Mouse (Mus musculus): ENCODE results near the gene Il17re.

Il17re gene

GRCm38 (mm10) chr6:113442442-113443090 is 15.7 kb upstream of the Il17re start, which contains the start of gene Jagn1:
Gene Jagn1 (plus strand): TSS chr6:113442569.
- intact Hi-C loops (cut with DNase I), result no loop called here

- intact Hi-C loops (cut with DNase I), result no loop called here
Measured at GRCm38 (mm10) chr6:113443091-113443490, 15.2 kb upstream of the Il17re start.

GRCm38 (mm10) chr6:113444207-113444965 is 13.9 kb upstream of the Il17re start:
- intact Hi-C loops (cut with DNase I), result no loop called here

GRCm38 (mm10) chr6:113447639-113448038 is 10.6 kb upstream of the Il17re start:
- intact Hi-C loops (cut with DNase I), result no loop called here

- intact Hi-C loops (cut with DNase I), result no loop called here
Measured at GRCm38 (mm10) chr6:113451839-113452238, 6.4 kb upstream of the Il17re start.

GRCm38 (mm10) chr6:113455007-113455406 is 3.3 kb upstream of the Il17re start:
- intact Hi-C loops (cut with DNase I), result no loop called here

GRCm38 (mm10) chr6:113458635-113459034 is 351 bp downstream of the Il17re start:
- intact Hi-C loops (cut with DNase I), result no loop called here

DNA sequence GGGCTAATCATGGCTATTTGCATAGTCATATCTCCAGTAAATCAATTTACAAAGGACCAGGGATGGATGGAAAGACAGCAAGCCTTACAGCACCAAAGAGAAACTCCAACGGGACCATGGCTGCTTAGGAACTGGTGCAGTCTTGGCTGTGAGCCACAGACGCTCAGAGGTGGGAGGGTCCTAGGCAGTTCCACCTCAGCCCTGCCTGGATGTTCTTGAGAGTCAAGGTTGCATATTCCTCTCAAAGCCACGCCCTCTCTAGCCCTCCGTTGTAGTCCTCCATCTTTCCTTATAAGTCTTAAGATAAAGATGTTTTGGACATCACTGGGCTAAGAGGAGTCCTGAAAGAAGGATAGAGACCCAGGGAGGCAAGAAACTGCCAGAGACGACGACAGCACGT is 5.8 kb downstream of the Il17re start:
- intact Hi-C loops (cut with DNase I), result no loop called here

DNA sequence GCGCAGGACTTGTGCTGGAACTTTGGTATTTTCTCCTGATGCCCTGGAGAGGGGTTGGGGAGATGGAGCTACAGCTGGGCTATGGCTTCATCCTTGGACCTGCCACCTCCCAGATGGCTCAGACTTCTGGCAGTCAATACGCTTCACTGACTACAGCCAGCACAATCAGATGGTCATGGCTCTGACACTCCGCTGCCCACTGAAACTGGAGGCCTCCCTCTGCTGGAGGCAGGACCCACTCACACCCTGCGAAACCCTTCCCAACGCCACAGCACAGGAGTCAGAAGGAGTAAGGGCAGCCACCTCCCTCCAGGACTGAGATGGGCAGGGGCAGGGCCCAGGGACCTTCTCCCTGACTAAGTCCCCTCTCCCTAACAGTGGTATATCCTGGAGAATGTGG is 7.3 kb downstream of the Il17re start:
- intact Hi-C loops (cut with DNase I), result no loop called here

DNA sequence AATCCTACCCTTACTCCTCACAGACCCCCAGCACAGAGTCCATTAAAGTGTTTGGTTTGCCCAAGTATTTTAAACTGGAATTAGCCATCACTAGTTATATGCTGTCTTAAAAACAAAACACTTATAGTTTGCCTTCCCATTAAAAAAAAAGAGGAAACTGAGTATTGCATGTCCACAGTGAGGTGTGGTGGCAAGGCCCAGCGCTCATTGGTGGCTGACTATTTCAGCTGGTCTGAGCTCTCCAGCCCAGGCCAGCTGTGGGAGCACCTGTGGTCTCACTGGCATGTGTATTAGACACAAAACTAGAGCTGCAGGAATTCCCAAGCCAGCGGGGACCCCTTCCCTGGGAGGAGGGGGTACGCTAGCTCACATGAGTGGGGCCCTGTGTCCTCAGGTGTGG is 10.2 kb downstream of the Il17re start:
- intact Hi-C loops (cut with DNase I), result no loop called here

DNA sequence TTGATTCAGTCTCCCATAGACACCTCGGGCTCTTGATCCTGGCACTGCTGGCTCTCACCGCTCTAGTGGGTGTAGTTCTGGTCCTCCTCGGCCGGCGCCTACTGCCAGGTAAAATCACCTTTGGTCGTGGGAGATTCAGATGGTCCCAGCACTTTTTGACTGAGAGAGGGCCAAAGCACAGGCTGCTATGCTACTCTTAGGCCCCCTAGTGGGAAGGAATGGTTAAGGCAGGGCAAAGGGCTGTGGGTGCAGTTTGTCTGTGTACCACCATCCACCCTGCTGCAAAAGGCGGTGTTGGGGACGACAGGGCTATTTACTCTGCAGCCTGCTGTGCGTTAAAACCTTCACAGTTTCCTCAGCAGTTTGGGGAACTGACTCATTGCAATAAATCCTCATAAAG is 10.7 kb downstream of the Il17re start:
- intact Hi-C loops (cut with DNase I), result no loop called here

DNA sequence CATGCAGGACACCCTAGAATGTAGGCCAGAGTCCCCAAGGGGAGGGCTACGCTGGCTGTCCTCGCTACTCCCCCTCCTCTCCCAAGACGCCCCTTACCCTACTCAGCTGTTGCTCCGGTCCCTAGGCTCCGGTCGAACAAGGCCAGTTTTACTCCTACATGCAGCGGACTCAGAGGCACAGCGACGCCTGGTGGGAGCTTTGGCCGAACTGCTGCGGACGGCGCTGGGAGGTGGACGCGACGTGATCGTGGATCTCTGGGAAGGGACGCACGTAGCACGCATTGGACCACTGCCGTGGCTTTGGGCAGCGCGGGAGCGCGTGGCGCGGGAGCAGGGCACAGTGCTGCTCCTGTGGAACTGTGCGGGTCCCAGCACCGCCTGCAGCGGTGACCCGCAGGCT is 11.1 kb downstream of the Il17re start:
- intact Hi-C loops (cut with DNase I), result no loop called here

- intact Hi-C loops (cut with DNase I), result no loop called here
Measured at GRCm38 (mm10) chr6:113471297-113471936, 13.1 kb downstream of the Il17re start, which contains the start of gene Il17rc. Gene Il17rc (plus strand): TSS chr6:113471427.

DNA sequence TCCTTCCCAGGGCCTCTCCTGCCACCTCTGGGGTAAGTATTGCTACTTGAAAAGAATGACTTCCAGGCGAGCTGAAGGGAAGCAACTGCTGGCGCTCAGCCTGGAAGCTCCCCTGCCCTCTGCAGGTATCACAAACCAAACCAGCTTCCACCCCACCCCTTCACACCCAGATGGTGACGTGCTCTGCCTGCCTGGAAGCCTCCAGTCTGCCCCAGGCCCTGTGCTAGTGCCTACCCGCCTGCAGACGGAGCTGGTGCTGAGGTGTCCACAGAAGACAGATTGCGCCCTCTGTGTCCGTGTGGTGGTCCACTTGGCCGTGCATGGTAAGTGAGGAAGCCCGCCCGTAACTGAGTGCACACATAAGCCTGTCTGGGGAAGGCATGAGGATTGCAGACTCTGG is 13.8 kb downstream of the Il17re start:
- intact Hi-C loops (cut with DNase I), result no loop called here

DNA sequence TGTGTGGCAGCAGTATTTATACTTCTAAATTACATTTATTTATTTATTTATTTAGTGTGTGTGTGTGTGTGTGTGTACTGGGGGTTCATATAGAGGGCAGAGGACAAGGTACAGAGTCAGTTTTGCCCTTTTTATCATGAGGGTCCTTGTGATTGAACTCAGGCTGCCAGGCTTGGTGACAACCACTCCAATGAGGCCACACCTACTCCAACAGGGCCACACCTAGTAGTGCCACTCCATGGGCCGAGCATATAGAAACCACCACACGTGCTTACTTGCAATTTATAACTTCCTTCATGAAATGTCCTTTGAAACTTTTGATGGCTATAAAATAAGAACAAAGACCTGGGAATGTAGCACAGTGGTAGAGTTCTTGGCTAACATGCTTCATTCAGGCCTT is 15.0 kb downstream of the Il17re start:
- intact Hi-C loops (cut with DNase I), result no loop called here

DNA sequence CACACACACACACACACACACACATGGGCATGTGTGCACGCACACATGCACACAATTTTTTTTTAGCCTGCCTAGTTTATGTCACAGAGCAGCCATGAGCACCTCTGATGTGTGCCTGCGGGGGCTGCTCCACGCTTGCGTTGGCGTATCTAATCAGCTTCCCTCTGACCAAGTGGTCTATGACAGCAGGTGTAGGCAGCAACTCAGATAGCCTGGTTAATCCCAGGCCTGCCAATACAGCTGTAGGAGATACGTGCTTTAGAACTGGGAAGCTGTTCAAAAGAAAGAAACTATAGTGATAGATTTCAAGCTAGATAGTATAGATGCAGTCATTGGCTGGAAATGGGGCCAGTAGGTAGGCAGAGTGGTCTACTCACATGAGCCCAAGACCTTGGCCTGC is 15.4 kb downstream of the Il17re start:
- intact Hi-C loops (cut with DNase I), result no loop called here

- intact Hi-C loops (cut with DNase I), result no loop called here
Measured at GRCm38 (mm10) chr6:113477353-113477752, 19.1 kb downstream of the Il17re start.

DNA sequence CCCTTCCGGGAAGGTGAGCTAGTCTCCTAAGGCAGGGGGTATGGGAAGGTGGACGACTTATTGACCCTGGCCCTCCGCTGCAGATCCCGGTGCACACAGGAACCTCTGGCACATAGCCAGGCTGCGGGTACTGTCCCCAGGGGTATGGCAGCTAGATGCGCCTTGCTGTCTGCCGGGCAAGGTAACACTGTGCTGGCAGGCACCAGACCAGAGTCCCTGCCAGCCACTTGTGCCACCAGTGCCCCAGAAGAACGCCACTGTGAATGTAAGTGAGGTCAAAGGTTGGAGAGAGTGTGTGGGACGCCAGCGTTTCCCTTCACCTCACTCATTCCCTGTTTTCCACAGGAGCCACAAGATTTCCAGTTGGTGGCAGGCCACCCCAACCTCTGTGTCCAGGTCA is 20.6 kb downstream of the Il17re start:
- intact Hi-C loops (cut with DNase I), result no loop called here

DNA sequence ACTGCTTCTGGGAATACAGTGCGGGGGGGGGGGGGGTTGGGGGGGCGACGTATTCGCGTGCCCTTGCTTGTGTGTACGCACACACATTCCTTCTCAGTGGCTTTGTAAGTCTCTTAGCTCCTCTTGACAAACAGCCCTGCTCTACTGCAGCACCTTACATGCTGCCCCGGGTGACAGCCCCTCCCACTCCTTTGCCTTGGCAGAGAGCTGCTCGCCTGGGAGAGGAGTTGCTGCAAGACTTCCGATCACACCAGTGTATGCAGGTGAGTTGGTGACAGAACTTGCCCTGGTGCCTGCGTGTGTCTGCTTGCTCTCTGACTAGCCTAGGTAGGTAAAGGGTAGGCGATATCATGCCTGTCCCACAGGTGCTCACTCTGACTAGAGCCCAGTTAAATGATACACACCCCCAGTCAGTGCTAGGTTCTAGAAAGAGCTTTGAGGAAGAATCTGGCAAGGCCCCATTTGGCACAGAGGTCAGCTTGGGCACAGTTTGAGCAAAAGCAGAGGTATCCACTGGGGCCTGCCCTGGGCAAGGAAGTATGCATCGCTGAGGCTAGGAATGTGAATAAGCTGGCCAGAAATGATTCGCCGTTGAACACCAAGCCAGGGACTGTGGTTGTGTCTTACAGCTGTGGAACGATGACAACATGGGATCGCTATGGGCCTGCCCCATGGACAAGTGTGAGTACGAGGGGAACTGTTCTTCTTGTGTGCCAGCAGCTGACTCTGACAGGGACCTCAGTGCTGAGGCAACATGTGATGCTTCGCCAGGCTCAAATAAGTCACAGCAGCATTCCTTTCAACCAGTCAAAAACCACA is 22.5 kb downstream of the Il17re start:
- intact Hi-C loops (cut with DNase I), result no loop called here

DNA sequence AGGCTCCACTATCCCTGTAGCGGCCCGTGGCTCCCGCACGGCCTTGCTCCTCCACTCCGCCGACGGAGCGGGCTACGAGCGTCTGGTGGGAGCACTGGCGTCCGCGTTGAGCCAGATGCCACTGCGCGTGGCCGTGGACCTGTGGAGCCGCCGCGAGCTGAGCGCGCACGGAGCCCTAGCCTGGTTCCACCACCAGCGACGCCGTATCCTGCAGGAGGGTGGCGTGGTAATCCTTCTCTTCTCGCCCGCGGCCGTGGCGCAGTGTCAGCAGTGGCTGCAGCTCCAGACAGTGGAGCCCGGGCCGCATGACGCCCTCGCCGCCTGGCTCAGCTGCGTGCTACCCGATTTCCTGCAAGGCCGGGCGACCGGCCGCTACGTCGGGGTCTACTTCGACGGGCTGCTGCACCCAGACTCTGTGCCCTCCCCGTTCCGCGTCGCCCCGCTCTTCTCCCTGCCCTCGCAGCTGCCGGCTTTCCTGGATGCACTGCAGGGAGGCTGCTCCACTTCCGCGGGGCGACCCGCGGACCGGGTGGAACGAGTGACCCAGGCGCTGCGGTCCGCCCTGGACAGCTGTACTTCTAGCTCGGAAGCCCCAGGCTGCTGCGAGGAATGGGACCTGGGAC is 24.3 kb downstream of the Il17re start:
- intact Hi-C loops (cut with DNase I), result no loop called here

DNA sequence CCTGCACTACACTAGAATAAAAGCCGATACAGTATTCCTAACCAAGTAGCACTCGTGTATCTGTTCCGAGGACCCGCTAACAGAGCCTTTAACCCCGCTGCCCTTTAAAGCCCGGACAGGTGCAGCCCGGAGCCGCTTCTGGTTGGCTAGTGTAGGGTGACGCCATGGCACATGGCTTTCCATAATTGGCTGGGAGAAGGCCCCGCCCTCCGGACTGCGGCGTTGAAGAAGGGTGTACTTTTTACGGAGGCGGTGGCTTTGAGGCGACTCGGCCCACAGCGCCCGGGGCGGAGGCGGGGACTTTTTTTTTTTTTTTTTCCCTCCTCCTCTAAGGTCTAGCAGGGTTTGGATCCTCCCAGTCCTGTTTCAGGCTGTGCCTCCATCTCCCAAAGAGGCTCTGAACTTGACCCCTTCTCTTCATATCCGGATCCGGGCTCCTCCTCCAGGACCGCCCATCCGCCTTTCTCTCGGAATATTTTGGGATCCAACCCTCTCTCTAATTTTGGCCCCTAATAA is 24.9 kb downstream of the Il17re start, which contains the start of gene Creld1:
TSS of gene Creld1 (plus strand) at position 198 of the 516 bp plus-strand sequence.
- intact Hi-C loops (cut with DNase I), result no loop called here
